Mouse (Mus musculus) midbrain, embryonic 15.5 days (tissue): ENCODE results near the gene Ercc6l. TPM values are rescaled to one million over a fixed set of nuclear protein-coding genes. Genes with fewer than 3 reads are reported as not detected.
A peak's percentile ranks its signal among the peaks of the same experiment; 100 is the strongest.

Experiments
- ATAC-seq: fragments of 200-750 bp; cut with Nextera tagmentation; replicated peaks from 2 replicates; pipeline ENCODE4 v1.8.0; 2017; ENCODE audit warnings: moderate TSS enrichment
- H3K27ac ChIP-seq: fragments of 300-500 bp; sonication (generic); 2 replicates; pipeline ENCODE4 v1.5.1; 2015; ENCODE audit warnings: mild to moderate bottlenecking, inconsistent platforms
- H3K27me3 ChIP-seq: fragments of 300-500 bp; sonication (generic); replicated peaks from 2 replicates; pipeline ENCODE4 v1.6.1; 2015; ENCODE audit warnings: inconsistent platforms
- H3K36me3 ChIP-seq: fragments of 300-500 bp; sonication (generic); replicated peaks from 2 replicates; pipeline ENCODE4 v1.6.1; 2015; ENCODE audit warnings: inconsistent platforms
- H3K4me1 ChIP-seq: fragments of 300-500 bp; sonication (generic); 2 replicates; pipeline ENCODE4 v1.6.1; 2015; ENCODE audit warnings: inconsistent platforms
- H3K4me2 ChIP-seq: fragments of 300-500 bp; sonication (generic); 2 replicates; pipeline ENCODE4 v1.6.1; 2015; ENCODE audit warnings: inconsistent platforms, mild to moderate bottlenecking, moderate library complexity
- H3K4me3 ChIP-seq: fragments of 300-500 bp; sonication (generic); 2 replicates; pipeline ENCODE4 v1.5.1; 2015; ENCODE audit warnings: mild to moderate bottlenecking, inconsistent platforms
- H3K9ac ChIP-seq: fragments of 300-500 bp; sonication (generic); 2 replicates; pipeline ENCODE4 v1.6.1; 2015; ENCODE audit warnings: mild to moderate bottlenecking, inconsistent platforms
- H3K9me3 ChIP-seq: fragments of 300-500 bp; sonication (generic); 2 replicates; pipeline ENCODE4 v1.6.1; 2016; ENCODE audit warnings: inconsistent platforms
- WGBS: fragments of 180-500 bp; shearing (Covaris S2); methylation state at CpG from one replicate; pipeline ENCODE4 v1.1.7; 2015; ENCODE audit warnings: mixed read lengths; 5-methylcytosine and 5-hydroxymethylcytosine counted together
- polyA plus RNA-seq: library from polyadenylated mRNA; unstranded; fragments of >200 nt; fragmentation: Nextera tagmentation; extraction: Ambion mirVana; gene quantifications from 2 replicates; pipeline ENCODE4 v1.2.1, GENCODE M21; 2015

The Ercc6l gene
- 1.4 and 1.6 TPM in 2 replicates for polyA plus RNA-seq

GRCm38 (mm10) chrX:102156618-102157422 is at the start of gene Ercc6l:
TSS of gene Ercc6l (minus strand) at chrX:102157091.
- H3K36me3 ChIP-seq = no peaks in the 10 kb centered on the region
- no peaks in the 10 kb centered on the region for H3K4me1 ChIP-seq
- ATAC-seq = peak; percentile 100
- H3K27me3 ChIP-seq = no peaks in the 10 kb centered on the region
- H3K4me2 ChIP-seq = peak within 1 kb of the TSS; percentile 64
- H3K9ac ChIP-seq = peak within 1 kb of the TSS; percentile 29; the same call in 1 of the 2 replicates
- H3K27ac ChIP-seq = peak within 1 kb of the TSS; percentile 74
- H3K9me3 ChIP-seq = no peaks in the 10 kb centered on the region
- H3K4me3 ChIP-seq = peak within 1 kb of the TSS; percentile 43
- WGBS = 21% methylated on average over 42 of the region's 42 CpGs

- H3K4me2 ChIP-seq = no peak overlapping the region
- H3K9ac ChIP-seq = no peak overlapping the region
- H3K27me3 ChIP-seq = no peaks in the 10 kb centered on the region
- peaks cover 16% of the 10 kb centered on the region for H3K4me1 ChIP-seq
- ATAC-seq = no peak
- H3K36me3 ChIP-seq = no peaks in the 10 kb centered on the region
- no peak overlapping the region for H3K27ac ChIP-seq
- H3K9me3 ChIP-seq = no peaks in the 10 kb centered on the region
- WGBS = 44% methylated on average over 1 of the region's 1 CpGs
- no peak overlapping the region for H3K4me3 ChIP-seq
These were observed 33.9 kb upstream of the Ercc6l start for GRCm38 (mm10) chrX:102190840-102191239.

DNA sequence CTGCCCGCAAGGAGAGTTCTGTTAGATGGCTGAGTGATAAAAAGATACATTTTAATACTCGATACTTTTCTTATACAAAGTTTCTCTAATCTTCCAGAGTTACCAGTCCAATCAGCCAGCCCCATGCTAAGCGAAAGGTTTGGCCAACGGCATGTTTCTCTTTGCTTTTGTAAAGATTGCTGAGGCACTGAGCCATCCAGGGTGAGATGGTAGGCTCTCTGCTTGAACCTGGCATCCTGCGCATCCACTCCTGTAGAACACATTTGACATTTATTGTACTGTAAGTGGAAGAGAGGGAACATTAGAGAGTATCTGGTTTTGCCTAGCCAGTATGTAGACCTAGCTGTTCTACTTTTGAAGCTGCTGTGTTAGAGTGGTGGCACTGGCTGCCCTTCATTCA is 32.7 kb upstream of the Ercc6l start:
- 0 out of 2 replicates have a peak, but pooled peaks cover 3% of the 10 kb centered on the region for H3K36me3 ChIP-seq
- H3K27ac ChIP-seq = no peak overlapping the region
- no peak overlapping the region for H3K9ac ChIP-seq
- H3K9me3 ChIP-seq = no peaks in the 10 kb centered on the region
- no peak overlapping the region for H3K4me3 ChIP-seq
- peaks cover 16% of the 10 kb centered on the region for H3K4me1 ChIP-seq
- no peaks in the 10 kb centered on the region for H3K27me3 ChIP-seq
- 0 out of 2 replicates have a peak, but pooled peaks have one; percentile 3 for ATAC-seq
- no peak overlapping the region for H3K4me2 ChIP-seq
- WGBS = 50% methylated on average over 5 of the region's 5 CpGs

DNA sequence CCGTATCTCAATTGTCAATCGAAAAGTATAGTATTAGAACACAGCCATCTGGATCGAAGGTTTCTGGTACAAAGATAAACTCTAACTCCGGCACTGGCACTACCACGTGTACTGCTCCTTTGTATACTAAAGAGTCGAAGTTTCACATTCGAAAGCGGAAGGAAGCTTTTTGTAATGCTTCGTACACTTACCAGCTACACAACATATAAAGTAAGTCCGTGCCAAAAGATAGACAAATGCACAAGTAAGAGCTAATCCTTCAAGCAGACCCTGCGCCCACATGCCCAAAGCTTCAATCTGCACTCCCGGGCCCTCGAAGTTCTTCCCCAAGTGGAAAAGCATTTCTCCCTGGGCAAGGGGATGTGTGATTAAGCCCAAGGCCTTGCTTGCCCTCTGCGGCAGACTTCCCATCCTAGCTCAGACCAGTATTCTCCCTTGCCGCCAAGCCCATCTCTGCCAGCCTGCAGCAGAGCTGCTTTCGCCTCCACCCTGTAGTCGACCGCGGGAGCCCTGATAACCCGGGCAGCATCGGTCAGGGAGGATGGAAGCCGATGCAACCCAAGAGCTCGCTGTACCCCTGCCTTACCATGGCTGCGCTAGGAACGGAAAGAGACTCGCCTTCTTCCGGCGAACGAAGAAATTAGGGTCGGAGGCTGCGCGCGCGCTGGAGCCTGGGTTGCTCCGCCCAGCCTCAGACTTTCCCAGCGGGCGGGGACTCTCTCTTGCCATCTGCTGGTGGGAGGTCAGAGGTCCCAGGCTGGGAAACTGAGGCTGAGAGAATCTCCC is 32.0 kb upstream of the Ercc6l start, which contains the start of gene Rps4x:
Gene Rps4x, minus strand, starts transcription at position 683 of the 786 bp plus-strand sequence.
- Histone ChIP-seq H3K27ac (peak within 1 kb of the TSS; percentile 82), H3K36me3 (0 out of 2 replicates have a peak, but pooled peaks cover 3% of the 10 kb centered on the region), H3K27me3 (no peaks in the 10 kb centered on the region), H3K9ac (peak within 1 kb of the TSS; percentile 60), H3K4me3 (peak within 1 kb of the TSS; percentile 56), H3K4me1 (peaks cover 16% of the 10 kb centered on the region), H3K9me3 (no peaks in the 10 kb centered on the region), H3K4me2 (peak within 1 kb of the TSS; percentile 61)
- peak; percentile 97 for ATAC-seq
- WGBS = 20% methylated on average over 37 of the region's 37 CpGs

DNA sequence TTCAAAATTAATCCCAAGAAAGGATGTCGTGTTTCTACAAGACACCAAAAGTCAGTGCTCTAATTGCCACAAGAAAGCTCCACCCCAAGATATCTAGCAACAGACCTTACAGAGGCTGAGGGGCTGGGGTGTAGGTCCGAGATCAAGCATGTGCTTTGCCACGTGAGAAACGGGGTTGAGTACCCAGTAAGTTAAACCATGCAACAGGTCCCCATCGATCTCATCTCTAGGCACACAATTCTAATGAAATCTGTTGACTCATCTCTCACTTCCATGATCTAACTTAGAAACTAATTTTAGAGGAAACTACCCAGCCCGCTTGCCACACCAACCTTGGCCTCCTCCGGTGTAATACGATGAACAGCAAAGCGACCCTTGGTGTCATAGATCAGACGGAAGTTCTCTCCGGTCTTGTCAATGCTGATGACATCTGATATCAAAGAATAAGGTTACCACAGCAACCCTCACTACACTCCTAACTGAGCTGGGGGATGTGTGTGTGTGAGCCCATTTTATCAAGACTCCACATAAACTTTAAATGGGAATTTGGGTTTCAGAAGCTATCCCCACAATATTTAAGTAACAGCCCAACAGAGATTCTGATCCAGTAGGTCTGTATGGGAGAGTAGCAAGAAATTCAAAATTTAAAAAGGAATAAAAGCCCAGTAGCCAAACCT is 30.3 kb upstream of the Ercc6l start:
- Histone ChIP-seq H3K27ac (no peak overlapping the region), H3K4me3 (peak overlapping the region; percentile 11; the same call in 1 of the 2 replicates), H3K9me3 (no peaks in the 10 kb centered on the region), H3K36me3 (0 out of 2 replicates have a peak, but pooled peaks cover 3% of the 10 kb centered on the region), H3K27me3 (no peaks in the 10 kb centered on the region), H3K9ac (no peak overlapping the region; the same call in 1 of the 2 replicates), H3K4me1 (peaks cover 16% of the 10 kb centered on the region), H3K4me2 (peak overlapping the region; percentile 61)
- WGBS = 45% methylated on average over 11 of the region's 11 CpGs
- ATAC-seq = no peak

DNA sequence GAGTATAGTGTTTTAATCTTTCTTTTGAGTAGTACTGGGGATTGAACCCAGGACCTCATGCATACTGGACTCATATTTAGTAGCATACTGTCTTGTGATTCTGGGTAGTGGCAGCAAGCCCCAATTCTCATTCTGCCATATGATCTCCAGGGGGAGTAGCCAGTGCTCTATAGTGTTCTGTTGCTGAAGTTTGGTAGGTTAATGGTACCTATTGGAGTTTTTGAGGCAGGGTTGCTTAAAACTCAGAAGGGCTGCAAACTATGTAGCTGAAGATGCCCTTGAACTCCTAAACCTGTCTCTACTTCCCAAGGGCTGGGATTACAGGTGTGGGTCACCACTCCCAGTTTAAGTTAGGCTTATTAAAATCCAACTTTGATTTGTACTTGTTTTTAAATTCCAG is 25.7 kb upstream of the Ercc6l start:
- H3K4me3 ChIP-seq = no peak overlapping the region
- H3K27ac ChIP-seq = no peak overlapping the region
- no peaks in the 10 kb centered on the region for H3K9me3 ChIP-seq
- peaks cover 11% of the 10 kb centered on the region for H3K4me1 ChIP-seq
- H3K9ac ChIP-seq = no peak overlapping the region
- no peak overlapping the region for H3K4me2 ChIP-seq
- ATAC-seq = no peak
- no peaks in the 10 kb centered on the region for H3K27me3 ChIP-seq
- 0 out of 2 replicates have a peak, but pooled peaks cover 3% of the 10 kb centered on the region for H3K36me3 ChIP-seq

DNA sequence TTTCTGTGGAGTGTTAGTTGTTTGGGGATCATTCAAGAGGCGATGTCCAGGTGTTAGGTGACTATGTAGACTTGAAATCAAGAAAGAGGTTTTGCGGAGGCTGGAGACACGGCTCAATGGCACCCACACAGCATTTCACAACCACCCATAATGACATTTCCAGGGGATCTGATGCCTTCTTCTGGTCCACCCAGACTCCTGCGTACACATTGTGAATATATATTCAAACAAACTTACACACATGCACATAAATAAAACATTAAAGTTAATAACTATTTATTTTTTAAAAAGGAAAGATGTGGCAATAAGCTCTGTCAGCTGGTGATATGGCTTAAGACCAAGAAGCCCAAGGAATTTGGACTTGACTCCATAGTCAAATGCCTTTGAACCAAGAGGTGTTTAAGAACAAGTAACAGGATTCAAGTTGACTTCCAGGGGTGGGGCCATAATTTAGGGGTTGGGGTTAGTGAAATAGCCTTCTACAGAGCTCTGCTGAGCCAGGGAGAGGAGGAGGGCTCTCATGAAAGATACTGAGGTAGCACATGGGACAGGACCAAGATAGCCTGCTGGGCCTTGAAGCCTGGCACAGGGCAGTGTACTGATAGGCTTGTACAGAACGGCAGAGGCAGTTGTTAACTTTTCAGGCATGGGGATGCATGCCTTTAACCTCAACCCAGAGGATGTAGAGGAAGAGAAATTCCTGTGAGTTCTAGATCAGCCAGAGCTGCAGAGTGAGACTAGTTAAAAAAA is 18.8 kb upstream of the Ercc6l start:
- no peak overlapping the region for H3K27ac ChIP-seq
- 85% methylated on average over 5 of the region's 5 CpGs for WGBS

GRCm38 (mm10) chrX:102170900-102171299 is 14.0 kb upstream of the Ercc6l start:
- H3K4me3 ChIP-seq = no peak overlapping the region
- H3K4me2 ChIP-seq = no peak overlapping the region
- peaks cover 8% of the 10 kb centered on the region; the same call in 1 of the 2 replicates for H3K4me1 ChIP-seq
- H3K36me3 ChIP-seq = no peaks in the 10 kb centered on the region
- H3K27me3 ChIP-seq = no peaks in the 10 kb centered on the region
- H3K9me3 ChIP-seq = no peaks in the 10 kb centered on the region
- no peak overlapping the region for H3K9ac ChIP-seq
- H3K27ac ChIP-seq = no peak overlapping the region
- ATAC-seq = no peak
- WGBS = 67% methylated on average over 3 of the region's 3 CpGs

More for the DNA sequence above, 18.8 kb upstream of the Ercc6l start:
- Histone ChIP-seq H3K9ac (no peak overlapping the region), H3K4me3 (no peak overlapping the region), H3K27me3 (no peaks in the 10 kb centered on the region), H3K4me1 (no peaks in the 10 kb centered on the region), H3K36me3 (no peaks in the 10 kb centered on the region), H3K4me2 (no peak overlapping the region), H3K9me3 (no peaks in the 10 kb centered on the region)
- ATAC-seq = no peak

GRCm38 (mm10) chrX:102170135-102170534 is 13.2 kb upstream of the Ercc6l start:
- Histone ChIP-seq H3K4me2 (no peak overlapping the region), H3K4me3 (no peak overlapping the region), H3K9ac (no peak overlapping the region), H3K27me3 (no peaks in the 10 kb centered on the region), H3K27ac (no peak overlapping the region), H3K4me1 (peaks cover 8% of the 10 kb centered on the region; the same call in 1 of the 2 replicates), H3K9me3 (no peaks in the 10 kb centered on the region), H3K36me3 (no peaks in the 10 kb centered on the region)
- ATAC-seq = no peak
- WGBS = 53% methylated on average over 3 of the region's 3 CpGs

GRCm38 (mm10) chrX:102169724-102170123 is 12.8 kb upstream of the Ercc6l start:
- no peaks in the 10 kb centered on the region for H3K27me3 ChIP-seq
- no peak overlapping the region for H3K4me2 ChIP-seq
- H3K9ac ChIP-seq = no peak overlapping the region
- no peak for ATAC-seq
- no peaks in the 10 kb centered on the region for H3K36me3 ChIP-seq
- H3K9me3 ChIP-seq = no peaks in the 10 kb centered on the region
- H3K27ac ChIP-seq = no peak overlapping the region
- 67% methylated on average over 1 of the region's 1 CpGs for WGBS
- H3K4me1 ChIP-seq = peaks cover 8% of the 10 kb centered on the region; the same call in 1 of the 2 replicates
- no peak overlapping the region for H3K4me3 ChIP-seq

- peak overlapping the region; percentile 58 for H3K27ac ChIP-seq
- ATAC-seq = peak; percentile 30; the same call in 1 of the 2 replicates
- no peak overlapping the region for H3K4me3 ChIP-seq
- 30% methylated on average over 6 of the region's 6 CpGs for WGBS
- H3K9ac ChIP-seq = no peak overlapping the region
- no peaks in the 10 kb centered on the region for H3K27me3 ChIP-seq
- peaks cover 8% of the 10 kb centered on the region; the same call in 1 of the 2 replicates for H3K4me1 ChIP-seq
- no peak overlapping the region for H3K4me2 ChIP-seq
- H3K9me3 ChIP-seq = no peaks in the 10 kb centered on the region
- H3K36me3 ChIP-seq = no peaks in the 10 kb centered on the region
These were observed 10.1 kb upstream of the Ercc6l start for GRCm38 (mm10) chrX:102166986-102167385.
